In the genomic region with DNA sequence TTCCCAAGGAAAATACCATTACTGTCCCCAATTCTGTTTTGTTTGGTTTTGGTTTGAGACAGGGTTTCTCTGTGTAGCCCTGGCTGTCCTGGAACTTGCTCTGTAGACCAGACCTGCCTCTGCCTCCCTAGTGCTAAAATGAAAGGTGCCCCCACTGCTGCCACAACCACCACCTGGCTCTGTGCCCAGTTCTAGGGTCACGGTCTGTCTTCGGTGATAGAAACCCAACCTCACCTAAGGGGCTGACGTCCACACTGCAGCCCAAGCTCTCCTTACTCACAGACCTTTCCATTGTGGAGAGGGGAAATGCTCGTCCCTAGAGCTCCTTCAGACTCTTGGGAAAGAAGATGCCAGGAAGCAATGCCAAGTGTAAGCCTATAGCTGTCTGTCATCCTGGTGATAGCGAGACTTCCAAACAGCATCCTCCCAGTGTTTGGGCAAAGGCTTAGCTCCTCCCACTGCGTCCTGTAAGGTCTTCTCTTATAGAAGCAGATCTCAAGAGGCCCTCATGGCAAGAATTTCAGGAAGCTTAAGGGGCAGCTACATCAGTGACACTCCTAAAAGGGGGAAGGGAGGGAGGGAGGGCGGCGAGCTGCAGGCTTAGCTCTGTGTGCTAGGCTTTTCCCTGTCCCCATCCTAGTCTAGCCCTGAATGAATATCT, we compare ENCODE assay signal across 18 mouse cellular contexts. TPM values are rescaled to one million over a fixed set of nuclear protein-coding genes. Genes with fewer than 3 reads are reported as not detected.
DNase-seq lines count a peak whose midpoint lies in the region; ATAC-seq and TF ChIP-seq lines count a peak whose summit lies in the region.
"Had no signal": no experiment of that assay in that cellular context is flagged by ENCODE, and none has a peak within 500 bp of the region (broad histone marks: within the 10 kb centered on the region; RNA-seq: fewer than 3 reads in every experiment).

No protein-coding gene starts in this region.

- no peak for TF ChIP-seq EP300 in stomach, postnatal 0 days (optimal IDR thresholded peaks at IDR 0.05)

- no peaks in the 10 kb centered on the region for H3K36me3 ChIP-seq in heart, embryonic 15.5 days
- H3K36me3 ChIP-seq in liver, embryonic 13.5 days, result no peaks in the 10 kb centered on the region
- no peaks in the 10 kb centered on the region for H3K36me3 ChIP-seq in stomach, postnatal 0 days (ENCODE audit: control insufficient read depth, insufficient read depth, low read length)
- H3K36me3 ChIP-seq: forebrain, embryonic 10.5 days; G1E; hindbrain, embryonic 10.5 days had no signal

- no peak for TF ChIP-seq CTCF in stomach, postnatal 0 days (IDR thresholded peaks at IDR 0.05; ENCODE audit: low read depth)

- H3K9ac ChIP-seq in heart, embryonic 15.5 days, result no peak overlapping the region
- H3K9ac ChIP-seq in liver, embryonic 13.5 days, result peak overlapping the region; percentile 33; the same call in 1 of the 2 replicates
- H3K9ac ChIP-seq in stomach, postnatal 0 days (ENCODE audit: low read length), result no peak overlapping the region

- ATAC-seq in heart, embryonic 15.5 days (replicated peaks; ENCODE audit: insufficient number of reproducible peaks, insufficient read depth, low FRiP score, low read depth), result 0 out of 2 replicates have a peak, but pooled peaks have one; percentile 12
- ATAC-seq in liver, embryonic 13.5 days (ENCODE audit: low read depth), result no peak
- no peak for ATAC-seq in stomach, postnatal 0 days (ENCODE audit: low FRiP score, low TSS enrichment)
- ATAC-seq: inflammation-experienced regulatory T-cells, adult 6 months; midbrain, embryonic 16.5 days had no signal

- no peak for DNase-seq in heart, postnatal 25 days (ENCODE audit: low spot score)
- DNase-seq in spleen, adult 12 weeks (ENCODE audit: low spot score), result peak; percentile 40
- DNase-seq in spleen, postnatal 14 days (ENCODE audit: low spot score in 2 of 2), result no peak
- no peak for DNase-seq in liver, embryonic 13.5 days
- no peak for DNase-seq in cerebellum, adult 11 months
- no peak for DNase-seq in stomach, postnatal 0 days (ENCODE audit: low spot score)
- DNase-seq: adrenal gland, postnatal 36 days; cerebellum, postnatal 25 days; gastrocnemius, postnatal 25 days; layer of hippocampus, postnatal 36 days; left cerebral cortex, postnatal 4 days had no signal

- 31% methylated on average over 8 of the region's 8 CpGs for WGBS in heart, embryonic 15.5 days
- WGBS in liver, embryonic 13.5 days (ENCODE audit: insufficient replicate concordance), result 55% methylated on average over 8 of the region's 8 CpGs
- WGBS in stomach, postnatal 0 days, result 66% methylated on average over 8 of the region's 8 CpGs

- no peak overlapping the region for H3K4me3 ChIP-seq in heart, embryonic 15.5 days
- no peak overlapping the region for H3K4me3 ChIP-seq in liver, embryonic 13.5 days (replicated peaks)
- H3K4me3 ChIP-seq in stomach, postnatal 0 days (ENCODE audit: low read depth, low read length), result no peak overlapping the region
- H3K4me3 ChIP-seq: forebrain, embryonic 10.5 days; hindbrain, embryonic 10.5 days had no signal

- no peak overlapping the region for H3K27ac ChIP-seq in heart, embryonic 15.5 days
- peak overlapping the region; percentile 62 for H3K27ac ChIP-seq in liver, embryonic 13.5 days
- H3K27ac ChIP-seq in stomach, postnatal 0 days (replicated peaks), result no peak overlapping the region
- H3K27ac ChIP-seq: forebrain, embryonic 10.5 days; hindbrain, embryonic 10.5 days; macrophage had no signal

- no peaks in the 10 kb centered on the region for H3K27me3 ChIP-seq in heart, embryonic 15.5 days
- H3K27me3 ChIP-seq in liver, embryonic 13.5 days, result no peaks in the 10 kb centered on the region
- H3K27me3 ChIP-seq in stomach, postnatal 0 days (ENCODE audit: control insufficient read depth, insufficient read depth, low read length), result no peaks in the 10 kb centered on the region

- H3K4me2 ChIP-seq in heart, embryonic 15.5 days, result peak overlapping the region; percentile 14
- peak overlapping the region; percentile 33 for H3K4me2 ChIP-seq in liver, embryonic 13.5 days
- H3K4me2 ChIP-seq in stomach, postnatal 0 days (replicated peaks; ENCODE audit: low read depth), result no peak overlapping the region

- H3K4me1 ChIP-seq in heart, embryonic 15.5 days (replicated peaks), result peaks cover 34% of the 10 kb centered on the region
- H3K4me1 ChIP-seq in liver, embryonic 13.5 days (replicated peaks), result peaks cover 60% of the 10 kb centered on the region
- 0 out of 2 replicates have a peak, but pooled peaks cover 7% of the 10 kb centered on the region for H3K4me1 ChIP-seq in stomach, postnatal 0 days (replicated peaks; ENCODE audit: control insufficient read depth, insufficient read depth)

- intact Hi-C loops in heart, postnatal 25 days (cut with DNase I), result no loop called here

- H3K9me3 ChIP-seq in heart, embryonic 15.5 days (replicated peaks), result no peaks in the 10 kb centered on the region
- H3K9me3 ChIP-seq in liver, embryonic 13.5 days (replicated peaks), result no peaks in the 10 kb centered on the region
- H3K9me3 ChIP-seq in stomach, postnatal 0 days (ENCODE audit: control insufficient read depth, low read length), result no peaks in the 10 kb centered on the region
- H3K9me3 ChIP-seq: forebrain, embryonic 10.5 days; hindbrain, embryonic 10.5 days had no signal

RNA-seq across cellular contexts. Expression of a gene that starts 16.6 kb away (rescaled TPM):
- 5.6 and 6.0 TPM in 2 replicates for polyA plus RNA-seq in heart, embryonic 15.5 days (2015; fragmentation: Nextera tagmentation; extraction: Ambion mirVana)
- total RNA-seq in heart, postnatal 25 days (2021), result 10 to 100 TPM; 21.2 to 22.5 TPM
- 6.4 and 6.7 TPM in 2 replicates for polyA plus RNA-seq in liver, embryonic 13.5 days (2015; fragmentation: Nextera tagmentation; extraction: Ambion mirVana)
- polyA plus RNA-seq in stomach, postnatal 0 days (2015; fragmentation: Nextera tagmentation; extraction: Ambion mirVana), result 11.8 and 12.2 TPM in 2 replicates

RNA-seq across cellular contexts. Expression of a gene that starts 46.0 kb away (rescaled TPM):
- 404 and 516 TPM in 2 replicates for polyA plus RNA-seq in heart, embryonic 15.5 days (2015; fragmentation: Nextera tagmentation; extraction: Ambion mirVana)
- total RNA-seq in heart, postnatal 25 days (2021), result 100 to 1,000 TPM; 180 to 195 TPM
- polyA plus RNA-seq in liver, embryonic 13.5 days (2015; fragmentation: Nextera tagmentation; extraction: Ambion mirVana), result 702 and 803 TPM in 2 replicates
- polyA plus RNA-seq in stomach, postnatal 0 days (2015; fragmentation: Nextera tagmentation; extraction: Ambion mirVana), result 768 and 843 TPM in 2 replicates

RNA-seq across cellular contexts. Expression of a gene that starts 57.3 kb away (rescaled TPM):
- polyA plus RNA-seq in heart, embryonic 15.5 days (2015; fragmentation: Nextera tagmentation; extraction: Ambion mirVana), result 3,993 and 5,392 TPM in 2 replicates
- total RNA-seq in heart, postnatal 25 days (2021), result over 10,000 TPM; 12,975 to 13,062 TPM
- polyA plus RNA-seq in liver, embryonic 13.5 days (2015; fragmentation: Nextera tagmentation; extraction: Ambion mirVana), result 168 and 198 TPM in 2 replicates
- polyA plus RNA-seq in stomach, postnatal 0 days (2015; fragmentation: Nextera tagmentation; extraction: Ambion mirVana), result 1,738 and 2,538 TPM in 2 replicates
